Mouse (Mus musculus): Measurements from ENCODE around the gene Mpped1.

DNA sequence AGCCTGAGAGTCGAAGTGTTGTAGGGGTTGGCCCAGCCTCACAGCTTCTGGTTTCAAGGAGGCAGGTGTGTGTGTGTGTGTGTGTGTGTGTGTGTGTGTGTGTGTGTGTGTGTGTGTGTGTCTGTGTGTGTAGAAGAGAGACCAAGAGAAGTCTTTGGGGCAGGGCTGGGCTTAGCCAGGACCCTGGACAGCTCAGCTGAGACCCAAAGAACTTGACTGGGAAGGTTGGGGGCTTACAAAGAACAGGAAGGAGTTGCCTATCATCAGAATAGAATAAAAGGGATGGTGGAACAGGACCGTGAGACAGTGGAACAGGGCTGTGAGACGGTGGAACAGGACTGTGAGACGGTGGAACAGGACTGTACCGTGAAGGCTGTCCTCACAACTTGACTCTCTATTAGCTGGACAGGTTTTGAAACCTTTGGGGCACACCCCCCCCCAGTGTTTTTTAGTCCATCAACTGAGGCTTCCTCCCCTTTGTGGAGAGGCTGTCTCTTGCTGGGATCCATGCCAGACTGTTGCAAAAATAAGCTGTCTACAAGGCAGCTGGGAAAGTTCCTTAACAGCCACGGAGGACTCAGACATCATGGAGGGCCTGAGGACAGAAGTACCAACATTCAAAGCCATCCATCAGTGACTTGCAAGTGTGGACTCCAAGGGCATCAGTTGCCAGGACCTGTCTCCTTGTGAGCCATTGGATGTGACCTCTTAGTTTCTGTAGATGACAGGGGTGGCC lies 2.8 kb upstream of the Mpped1 start:
- no peak for TF ChIP-seq CTCF (conservative IDR thresholded peaks at IDR 0.05; ENCODE audit: insufficient read depth, insufficient read length, low read depth, low read length)
- no peak for TF ChIP-seq POLR2A (IDR thresholded peaks at IDR 0.05; ENCODE audit: low read depth, low read length)

Data from kidney, adult 2 months (tissue).